Mouse (Mus musculus) forebrain, embryonic 11.5 days (tissue): ENCODE data around the gene Npdc1. TPM values are rescaled to one million over a fixed set of nuclear protein-coding genes. Genes with fewer than 3 reads are reported as not detected.
"Not testable (repeated sequence)": the region's sequence is repeated elsewhere in the genome, so short reads cannot be mapped to it uniquely, and the experiment has no call there.

Experiments used
- ATAC-seq: fragments of 200-750 bp; cut with Nextera tagmentation; replicated peaks from 2 replicates; pipeline ENCODE4 v1.8.0; 2017; ENCODE audit warnings: moderate TSS enrichment; ENCODE audit not compliant: low FRiP score
- DNase-seq: peaks from one replicate; pipeline ENCODE4 v3.0.0-alpha.2; 2017; ENCODE audit warnings: low spot score
- H3K27ac ChIP-seq: fragments of 300-500 bp; sonication (generic); 2 replicates; pipeline ENCODE4 v1.5.1; 2014; ENCODE audit warnings: low read depth, low read length
- H3K27me3 ChIP-seq: fragments of 300-500 bp; sonication (generic); 2 replicates; pipeline ENCODE4 v1.6.1; 2014; ENCODE audit warnings: mild to moderate bottlenecking, low read length, mixed read lengths; ENCODE audit not compliant: control insufficient read depth, insufficient read depth
- H3K36me3 ChIP-seq: fragments of 300-500 bp; sonication (generic); 2 replicates; pipeline ENCODE4 v1.6.1; 2014; ENCODE audit warnings: mild to moderate bottlenecking, low read length, moderate library complexity, mixed read lengths; ENCODE audit not compliant: control insufficient read depth, insufficient read depth
- H3K4me1 ChIP-seq: fragments of 300-500 bp; sonication (generic); replicated peaks from 2 replicates; pipeline ENCODE4 v1.6.1; 2014; ENCODE audit warnings: low read length, mixed read lengths; ENCODE audit not compliant: control insufficient read depth, insufficient read depth
- H3K4me2 ChIP-seq: fragments of 300-500 bp; sonication (generic); 2 replicates; pipeline ENCODE4 v1.6.1; 2014; ENCODE audit warnings: low read depth, mild to moderate bottlenecking, low read length, moderate library complexity, mixed read lengths; ENCODE audit not compliant: severe bottlenecking
- H3K4me3 ChIP-seq: fragments of 300-500 bp; sonication (generic); 2 replicates; pipeline ENCODE4 v1.5.1; 2014; ENCODE audit warnings: low read depth, low read length
- H3K9ac ChIP-seq: fragments of 300-500 bp; sonication (generic); 2 replicates; pipeline ENCODE4 v1.6.1; 2014; ENCODE audit warnings: low read length
- H3K9me3 ChIP-seq: fragments of 300-500 bp; sonication (generic); 2 replicates; pipeline ENCODE4 v1.6.1; 2016; ENCODE audit warnings: low read length, mixed read lengths; ENCODE audit not compliant: control insufficient read depth
- WGBS: fragments of 180-500 bp; shearing (Covaris S2); extraction: QIAGEN DNeasy Blood & Tissue Kit; methylation state at CpG from one replicate; pipeline ENCODE4 v1.1.7; 2014; 5-methylcytosine and 5-hydroxymethylcytosine counted together
- polyA plus RNA-seq: library from polyadenylated mRNA; unstranded; fragments of >200 nt; fragmentation: Nextera tagmentation; extraction: Ambion mirVana; gene quantifications from 2 replicates; pipeline ENCODE4 v1.2.1, GENCODE M21; 2014

The Npdc1 gene
- polyA plus RNA-seq, 1 experiment from 2014 or later: 120 TPM

DNA sequence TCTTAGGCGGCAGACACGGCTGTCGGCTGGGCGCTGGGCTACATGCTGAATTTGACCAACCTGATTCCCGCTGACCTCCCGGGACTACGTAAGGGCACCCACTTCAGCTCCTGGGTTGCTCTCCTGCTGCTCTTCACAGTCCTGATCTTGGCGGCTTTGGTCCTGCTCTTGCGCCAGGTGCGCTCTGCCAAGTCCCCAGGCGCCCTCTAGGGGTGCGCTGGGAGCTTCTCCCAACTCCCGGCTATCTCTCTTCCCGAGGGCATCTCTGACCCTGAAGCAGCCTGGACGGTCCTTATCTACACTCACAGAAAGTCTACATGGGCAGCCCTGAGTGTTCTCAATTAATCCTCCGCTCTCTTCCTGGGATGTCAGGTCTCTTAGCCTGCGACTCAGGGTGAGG is 1.6 kb downstream of the Npdc1 start:
- Histone ChIP-seq H3K4me2 (peak overlapping the region; percentile 34; the same call in 1 of the 2 replicates), H3K36me3 (no peaks in the 10 kb centered on the region), H3K27ac (no peak overlapping the region), H3K27me3 (peaks cover 30% of the 10 kb centered on the region), H3K4me3 (no peak overlapping the region), H3K9ac (no peak overlapping the region; the same call in 1 of the 2 replicates), H3K4me1 (peaks cover 4% of the 10 kb centered on the region), H3K9me3 (no peaks in the 10 kb centered on the region)
- ATAC-seq (no peak), DNase-seq (no peak)
- 4% methylated on average over 17 of the region's 17 CpGs for WGBS

DNA sequence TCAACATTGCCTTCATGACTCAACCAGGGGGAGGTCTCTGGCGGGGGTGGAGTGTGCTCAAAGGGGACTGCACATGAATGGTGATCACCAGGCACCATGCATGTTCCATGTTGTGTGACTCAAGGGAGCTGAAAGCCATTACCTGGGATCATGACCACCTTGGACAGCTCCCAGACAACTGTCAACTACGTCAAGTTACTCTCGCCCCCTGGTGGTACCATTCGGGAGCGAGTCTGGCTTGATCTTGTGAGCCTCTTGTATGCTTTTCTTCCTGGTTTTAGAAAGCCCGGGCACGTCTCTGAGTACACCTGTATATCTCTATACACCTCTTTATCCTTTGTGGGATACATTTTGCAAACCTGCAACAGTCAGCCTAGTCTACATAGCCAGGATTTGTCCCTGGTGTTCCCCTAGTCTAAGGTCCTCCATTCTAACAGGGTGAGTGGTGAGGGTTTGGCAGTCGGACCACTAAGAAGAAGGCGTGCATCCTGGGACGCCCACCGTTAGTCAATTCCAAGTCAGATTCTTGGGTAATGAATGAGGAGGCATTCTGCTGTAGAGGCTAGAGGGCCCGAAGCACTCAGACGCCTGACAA is 3.3 kb downstream of the Npdc1 start:
- 0% methylated on average over 13 of the region's 13 CpGs for WGBS
- ATAC-seq: peak; percentile 61
- peak; percentile 90 for DNase-seq
- H3K27me3 ChIP-seq: peaks cover 13% of the 10 kb centered on the region
- H3K4me3 ChIP-seq: peak overlapping the region; percentile 85
- H3K4me2 ChIP-seq: peak overlapping the region; percentile 80
- no peaks in the 10 kb centered on the region for H3K9me3 ChIP-seq
- peak overlapping the region; percentile 92 for H3K9ac ChIP-seq
- H3K27ac ChIP-seq: no peak overlapping the region
- H3K36me3 ChIP-seq: no peaks in the 10 kb centered on the region
- H3K4me1 ChIP-seq: no peaks in the 10 kb centered on the region

DNA sequence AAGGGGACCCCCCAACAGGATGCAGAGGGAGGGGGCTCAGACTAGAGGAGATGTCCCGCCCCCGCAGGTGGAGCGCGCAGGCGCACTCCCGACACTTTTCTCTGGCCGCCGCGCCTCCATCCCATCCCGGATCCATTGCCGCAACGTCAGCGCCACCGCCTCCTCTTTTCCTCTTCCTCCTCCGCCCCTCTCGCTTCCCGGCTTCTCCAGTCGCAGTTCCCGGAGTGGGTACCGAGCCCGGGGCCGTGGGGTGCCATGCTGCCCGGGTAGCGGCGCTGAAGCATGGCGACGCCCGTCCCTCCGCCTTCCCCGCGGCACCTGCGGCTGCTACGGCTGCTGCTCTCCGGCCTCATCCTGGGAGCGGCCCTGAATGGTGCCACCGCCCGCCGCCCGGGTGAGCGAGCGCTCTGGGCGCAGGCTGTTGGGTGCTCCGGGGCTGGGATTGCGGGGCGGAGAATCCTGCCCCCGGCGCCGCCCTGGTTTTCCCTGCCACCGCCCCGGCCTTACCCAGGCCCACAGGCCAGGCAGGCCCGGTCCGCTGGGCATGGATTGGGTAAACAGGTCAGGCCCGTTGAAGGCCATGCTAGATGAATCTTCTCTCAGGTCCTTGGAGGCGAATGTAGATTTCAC is 3.9 kb downstream of the Npdc1 start:
- H3K9me3 ChIP-seq: no peaks in the 10 kb centered on the region
- peaks cover 13% of the 10 kb centered on the region for H3K27me3 ChIP-seq
- peak overlapping the region; percentile 80 for H3K4me2 ChIP-seq
- H3K9ac ChIP-seq: peak overlapping the region; percentile 92
- H3K4me1 ChIP-seq: no peaks in the 10 kb centered on the region
- no peaks in the 10 kb centered on the region for H3K36me3 ChIP-seq
- ATAC-seq: peak; percentile 83
- peak; percentile 86 for DNase-seq
- peak overlapping the region; percentile 85 for H3K4me3 ChIP-seq
- WGBS: 1% methylated on average over 53 of the region's 54 CpGs
- H3K27ac ChIP-seq: no peak overlapping the region; the same call in 1 of the 2 replicates

DNA sequence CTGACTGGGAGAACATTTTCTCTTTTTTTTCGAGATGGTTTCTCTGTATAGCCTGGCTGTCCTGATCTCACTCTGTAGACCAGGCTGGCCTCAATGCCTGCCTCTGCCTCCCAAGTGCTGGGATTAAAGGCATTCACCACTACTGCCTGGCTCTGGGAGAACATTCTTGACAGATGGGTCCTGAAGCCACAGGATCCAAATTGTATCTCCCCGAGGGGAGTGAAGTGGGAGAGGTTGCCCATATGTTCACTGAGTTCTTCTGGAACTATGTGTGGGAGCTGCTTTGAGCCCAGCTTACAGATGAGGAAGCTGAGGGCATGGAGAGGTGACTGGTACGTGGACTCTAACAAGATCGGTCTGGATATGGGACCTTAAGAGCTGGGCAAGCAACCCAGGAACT is 4.8 kb downstream of the Npdc1 start:
- Histone ChIP-seq H3K27ac (no peak overlapping the region), H3K36me3 (peaks cover 2% of the 10 kb centered on the region), H3K9me3 (no peaks in the 10 kb centered on the region), H3K4me1 (no peaks in the 10 kb centered on the region), H3K27me3 (peaks cover 13% of the 10 kb centered on the region), H3K9ac (no peak overlapping the region), H3K4me2 (peak overlapping the region; percentile 80), H3K4me3 (peak overlapping the region; percentile 85)
- 93% methylated on average over 4 of the region's 4 CpGs for WGBS
- ATAC-seq (no peak), DNase-seq (no peak)

DNA sequence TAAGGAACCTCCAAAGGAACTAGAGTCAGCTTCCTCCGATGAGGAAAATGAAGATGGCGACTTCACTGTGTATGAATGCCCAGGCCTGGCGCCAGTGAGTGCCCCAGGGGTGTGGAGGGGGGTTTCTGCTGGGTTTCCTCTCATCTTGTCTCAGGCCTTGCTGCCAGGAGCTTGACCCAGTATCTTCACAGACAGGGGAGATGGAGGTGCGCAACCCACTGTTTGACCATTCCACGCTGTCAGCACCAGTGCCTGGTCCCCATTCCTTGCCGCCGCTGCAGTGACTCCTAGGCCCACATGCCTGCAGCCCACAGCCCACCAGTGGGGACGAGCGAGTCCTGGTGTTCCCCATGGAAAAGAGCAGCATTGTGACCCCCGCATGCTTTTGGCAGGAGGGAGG is 9.8 kb downstream of the Npdc1 start:
- 88% methylated on average over 10 of the region's 10 CpGs for WGBS
- Histone ChIP-seq H3K27ac (no peak overlapping the region), H3K36me3 (peaks cover 2% of the 10 kb centered on the region)

DNA sequence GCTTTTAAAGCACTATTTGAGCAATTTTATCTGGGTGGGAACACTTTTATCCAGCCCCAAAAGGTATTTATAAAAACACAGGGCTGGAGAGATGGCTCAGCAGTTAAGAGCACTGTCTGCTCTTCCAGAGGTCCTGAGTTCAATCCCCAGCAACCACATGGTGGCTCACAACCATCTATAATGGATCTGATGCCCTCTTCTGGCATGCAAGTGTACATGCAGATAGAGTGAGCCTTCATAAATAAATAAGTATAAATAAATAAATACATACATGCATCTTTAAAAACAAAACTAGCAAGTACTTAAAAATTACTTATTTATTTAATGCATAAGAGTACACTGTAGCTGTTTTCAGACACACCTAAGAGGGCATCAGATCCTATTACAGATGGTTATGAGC is 14.3 kb downstream of the Npdc1 start:
- not testable (repeated sequence) for H3K4me2 ChIP-seq, ATAC-seq, H3K9ac ChIP-seq, H3K4me3 ChIP-seq, H3K4me1 ChIP-seq, H3K27ac ChIP-seq, H3K9me3 ChIP-seq, H3K27me3 ChIP-seq, DNase-seq, H3K36me3 ChIP-seq

More for the DNA sequence above, 9.8 kb downstream of the Npdc1 start:
- no peak for DNase-seq
- H3K4me1 ChIP-seq: no peaks in the 10 kb centered on the region
- ATAC-seq: no peak
- no peak overlapping the region for H3K4me3 ChIP-seq
- H3K27me3 ChIP-seq: no peaks in the 10 kb centered on the region
- H3K9ac ChIP-seq: no peak overlapping the region
- H3K4me2 ChIP-seq: no peak overlapping the region
- H3K9me3 ChIP-seq: no peaks in the 10 kb centered on the region

DNA sequence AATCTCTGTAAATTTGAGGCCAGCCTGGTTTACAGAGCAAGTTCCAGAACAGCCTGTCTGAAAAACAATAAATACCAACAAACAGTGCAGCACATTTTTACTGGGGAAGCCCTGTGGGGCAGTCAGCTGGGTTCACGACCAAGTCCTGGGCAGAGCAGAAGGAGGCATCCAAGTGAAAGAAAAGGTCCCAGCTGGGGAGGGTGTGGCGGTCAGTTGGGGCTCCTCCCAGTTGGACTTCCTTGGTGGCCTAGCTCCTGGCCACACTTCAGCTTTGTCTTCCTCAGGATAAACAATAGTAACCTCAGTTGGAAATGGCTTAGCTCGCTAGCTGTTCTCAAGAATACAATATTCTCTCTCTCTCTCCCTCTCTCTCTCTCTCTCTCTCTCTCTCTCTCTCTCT is 18.3 kb downstream of the Npdc1 start:
- Histone ChIP-seq H3K27me3 (no peaks in the 10 kb centered on the region), H3K4me2 (no peak overlapping the region), H3K9ac (no peak overlapping the region), H3K4me1 (no peaks in the 10 kb centered on the region), H3K4me3 (no peak overlapping the region), H3K9me3 (no peaks in the 10 kb centered on the region), H3K36me3 (no peaks in the 10 kb centered on the region), H3K27ac (no peak overlapping the region)
- 9% methylated on average over 3 of the region's 3 CpGs for whole genome bisulfite sequencing
- no peak for DNase-seq
- ATAC-seq: no peak

DNA sequence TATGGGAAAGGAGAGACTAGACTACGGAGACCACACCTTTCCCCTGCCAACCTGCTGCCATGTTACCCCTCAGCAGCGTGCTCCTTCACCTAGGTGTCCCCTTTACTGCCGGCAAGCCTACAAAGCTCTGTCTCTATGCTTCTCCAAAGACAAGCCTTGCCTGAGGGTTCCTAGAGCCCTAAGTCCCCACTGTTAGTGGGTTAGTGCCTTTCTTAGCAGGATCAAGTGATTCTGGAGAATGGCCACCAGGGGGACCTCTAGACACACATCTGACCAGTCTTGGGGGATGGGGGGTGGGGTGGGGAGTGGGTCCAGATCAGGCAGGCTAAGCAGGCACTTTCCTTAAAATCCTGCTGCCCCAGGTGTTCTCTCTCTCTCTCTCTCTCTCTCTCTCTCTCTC is 22.7 kb downstream of the Npdc1 start:
- no peaks in the 10 kb centered on the region for H3K9me3 ChIP-seq
- H3K27me3 ChIP-seq: no peaks in the 10 kb centered on the region
- H3K4me3 ChIP-seq: no peak overlapping the region
- ATAC-seq: peak; percentile 45
- DNase-seq: peak; percentile 85
- WGBS: 21% methylated on average over 3 of the region's 3 CpGs
- H3K27ac ChIP-seq: no peak overlapping the region
- H3K9ac ChIP-seq: no peak overlapping the region
- H3K4me1 ChIP-seq: no peaks in the 10 kb centered on the region
- no peak overlapping the region for H3K4me2 ChIP-seq
- no peaks in the 10 kb centered on the region for H3K36me3 ChIP-seq
